Mouse (Mus musculus) stomach, embryonic 15.5 days (tissue): Measurements from ENCODE around the gene Plscr2. TPM values are rescaled to one million over a fixed set of nuclear protein-coding genes. Genes with fewer than 3 reads are reported as not detected.

Experiments used
- ATAC-seq: fragments of 200-750 bp; cut with Nextera tagmentation; 2 replicates; pipeline ENCODE4 v1.8.0; 2017; ENCODE audit warnings: low read depth, moderate number of reproducible peaks, moderate TSS enrichment; ENCODE audit not compliant: insufficient read depth, low FRiP score
- H3K27ac ChIP-seq: fragments of 300-500 bp; sonication (generic); 2 replicates; pipeline ENCODE4 v1.5.1; 2015; ENCODE audit warnings: mild to moderate bottlenecking, inconsistent platforms
- H3K27me3 ChIP-seq: fragments of 300-500 bp; sonication (generic); replicated peaks from 2 replicates; pipeline ENCODE4 v1.6.1; 2015; ENCODE audit warnings: inconsistent platforms
- H3K36me3 ChIP-seq: fragments of 300-500 bp; sonication (generic); 2 replicates; pipeline ENCODE4 v1.6.1; 2015; ENCODE audit warnings: inconsistent platforms
- H3K4me1 ChIP-seq: fragments of 300-500 bp; sonication (generic); 2 replicates; pipeline ENCODE4 v1.6.1; 2015; ENCODE audit warnings: inconsistent platforms
- H3K4me2 ChIP-seq: fragments of 300-500 bp; sonication (generic); 2 replicates; pipeline ENCODE4 v1.6.1; 2015; ENCODE audit warnings: mild to moderate bottlenecking, inconsistent platforms
- H3K4me3 ChIP-seq: fragments of 300-500 bp; sonication (generic); replicated peaks from 2 replicates; pipeline ENCODE4 v1.5.1; 2015; ENCODE audit warnings: inconsistent platforms
- H3K9ac ChIP-seq: fragments of 300-500 bp; sonication (generic); 2 replicates; pipeline ENCODE4 v1.6.1; 2015; ENCODE audit warnings: inconsistent platforms
- H3K9me3 ChIP-seq: fragments of 300-500 bp; sonication (generic); 2 replicates; pipeline ENCODE4 v1.6.1; 2016; ENCODE audit warnings: inconsistent platforms
- WGBS: fragments of 180-500 bp; shearing (Covaris S2); methylation state at CpG from one replicate; pipeline ENCODE4 v1.1.7; 2015; 5-methylcytosine and 5-hydroxymethylcytosine counted together
- polyA plus RNA-seq: library from polyadenylated mRNA; unstranded; fragments of >200 nt; fragmentation: Nextera tagmentation; extraction: Ambion mirVana; gene quantifications from 2 replicates; pipeline ENCODE4 v1.2.1, GENCODE M21; 2015

Gene Plscr2
- polyA plus RNA-seq, 1 experiment from 2014 or later = 1.6 TPM

DNA sequence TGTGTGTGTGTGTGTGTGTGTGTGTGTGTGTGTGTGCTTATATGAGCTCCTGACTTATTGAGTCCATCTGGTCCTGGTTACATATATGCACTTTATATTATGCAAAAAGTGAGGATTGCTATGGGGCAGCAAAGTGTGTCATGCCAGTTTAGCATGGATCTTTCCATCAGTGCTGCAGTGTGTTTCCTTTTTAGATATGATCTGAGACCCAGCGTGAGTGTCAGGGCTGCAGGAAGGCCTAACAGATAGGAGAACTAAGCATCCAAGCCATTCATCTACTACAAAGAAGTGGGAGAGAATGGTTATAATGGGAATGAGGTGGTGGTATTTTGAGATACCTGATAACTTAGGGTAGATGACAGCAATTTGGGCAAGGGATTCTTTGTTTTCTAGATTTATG is 4.6 kb downstream of the Plscr2 start:
- no peaks in the 10 kb centered on the region for H3K9me3 ChIP-seq
- ATAC-seq = no peak
- no peak overlapping the region for H3K4me2 ChIP-seq
- no peaks in the 10 kb centered on the region for H3K27me3 ChIP-seq
- H3K27ac ChIP-seq = no peak overlapping the region
- H3K4me1 ChIP-seq = no peaks in the 10 kb centered on the region
- WGBS = 76% methylated on average over 1 of the region's 1 CpGs
- no peak overlapping the region for H3K9ac ChIP-seq
- H3K36me3 ChIP-seq = no peaks in the 10 kb centered on the region
- no peak overlapping the region for H3K4me3 ChIP-seq

DNA sequence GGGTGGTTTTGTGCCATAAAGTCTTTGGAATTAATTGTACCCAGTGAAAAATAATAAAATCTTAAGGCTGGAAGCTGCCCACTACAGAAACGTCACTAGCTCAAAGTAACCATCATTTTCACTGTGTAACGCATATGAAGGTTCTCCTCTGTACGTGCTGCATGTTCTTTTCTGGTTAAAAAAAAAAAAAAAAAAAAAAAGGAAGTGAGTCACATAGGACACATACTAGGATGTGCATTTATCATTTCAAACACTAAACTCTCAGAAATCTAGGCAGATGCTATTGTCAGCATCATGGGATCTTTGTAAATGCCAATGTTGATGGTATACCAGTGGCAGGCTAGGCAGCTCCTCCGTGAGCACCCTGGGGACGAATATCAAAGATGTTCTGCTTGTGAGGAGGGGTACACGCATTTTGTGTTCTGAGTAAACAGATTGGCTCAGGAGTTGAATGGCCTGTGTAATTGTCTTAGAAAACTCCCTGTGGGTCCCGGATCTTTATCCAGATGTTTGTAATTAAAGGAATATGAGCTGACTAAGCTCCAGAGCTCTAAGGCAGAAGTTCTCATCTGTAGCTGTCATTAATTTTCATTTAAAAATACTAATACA is 7.3 kb downstream of the Plscr2 start:
- Histone ChIP-seq H3K4me1 (no peaks in the 10 kb centered on the region), H3K9ac (no peak overlapping the region), H3K27me3 (no peaks in the 10 kb centered on the region), H3K4me3 (no peak overlapping the region), H3K36me3 (no peaks in the 10 kb centered on the region), H3K9me3 (no peaks in the 10 kb centered on the region), H3K4me2 (no peak overlapping the region), H3K27ac (no peak overlapping the region)
- WGBS = 50% methylated on average over 7 of the region's 7 CpGs
- no peak for ATAC-seq

DNA sequence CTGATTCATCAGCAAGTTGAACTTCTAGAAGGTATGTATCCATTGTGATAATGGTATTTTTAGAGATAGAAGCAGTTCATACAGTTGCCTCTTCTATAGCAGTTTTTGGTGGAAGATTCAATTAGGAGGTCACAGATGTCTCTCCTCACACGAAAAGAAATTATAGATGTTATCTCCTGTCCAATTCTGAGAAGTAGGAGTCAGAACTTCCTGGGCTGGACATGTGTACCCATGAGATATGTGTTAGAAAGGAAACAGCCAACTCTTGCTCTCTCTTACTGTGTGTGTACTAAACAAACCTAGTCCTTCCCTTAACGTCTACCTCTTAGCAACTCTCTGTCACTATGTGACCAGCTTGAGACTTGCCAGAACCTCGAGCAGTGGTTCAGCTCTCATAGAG is 14.3 kb downstream of the Plscr2 start:
- H3K9ac ChIP-seq = no peak overlapping the region

DNA sequence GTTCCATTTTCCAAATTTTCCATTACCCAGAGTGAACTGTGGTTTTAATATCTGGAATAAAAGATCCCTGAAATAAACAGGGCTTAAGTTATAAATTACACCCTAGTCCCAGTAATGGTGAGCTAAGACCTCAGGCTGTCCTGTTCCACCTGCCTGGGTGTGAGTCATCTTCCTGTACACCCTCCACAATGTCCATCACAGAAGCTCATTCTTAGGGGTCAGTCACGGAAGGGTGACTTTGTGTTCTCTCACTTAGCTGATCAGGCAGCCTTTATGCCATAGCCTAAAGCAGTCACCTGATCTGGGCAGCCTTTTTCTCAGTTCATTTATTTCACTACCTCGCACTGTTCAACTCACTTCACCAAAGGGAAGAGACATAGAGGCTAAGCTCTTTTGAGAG is 16.8 kb downstream of the Plscr2 start:
- Histone ChIP-seq H3K4me3 (no peak overlapping the region), H3K27me3 (no peaks in the 10 kb centered on the region), H3K36me3 (no peaks in the 10 kb centered on the region), H3K27ac (no peak overlapping the region), H3K9me3 (no peaks in the 10 kb centered on the region), H3K4me2 (no peak overlapping the region), H3K4me1 (no peaks in the 10 kb centered on the region), H3K9ac (no peak overlapping the region)
- WGBS = 74% methylated on average over 2 of the region's 2 CpGs
- no peak for ATAC-seq

More for the DNA sequence above, 14.3 kb downstream of the Plscr2 start:
- Histone ChIP-seq H3K9me3 (no peaks in the 10 kb centered on the region), H3K27ac (no peak overlapping the region), H3K4me2 (no peak overlapping the region), H3K4me1 (no peaks in the 10 kb centered on the region), H3K36me3 (no peaks in the 10 kb centered on the region), H3K4me3 (no peak overlapping the region), H3K27me3 (no peaks in the 10 kb centered on the region)
- ATAC-seq = no peak
- 56% methylated on average over 3 of the region's 3 CpGs for WGBS

DNA sequence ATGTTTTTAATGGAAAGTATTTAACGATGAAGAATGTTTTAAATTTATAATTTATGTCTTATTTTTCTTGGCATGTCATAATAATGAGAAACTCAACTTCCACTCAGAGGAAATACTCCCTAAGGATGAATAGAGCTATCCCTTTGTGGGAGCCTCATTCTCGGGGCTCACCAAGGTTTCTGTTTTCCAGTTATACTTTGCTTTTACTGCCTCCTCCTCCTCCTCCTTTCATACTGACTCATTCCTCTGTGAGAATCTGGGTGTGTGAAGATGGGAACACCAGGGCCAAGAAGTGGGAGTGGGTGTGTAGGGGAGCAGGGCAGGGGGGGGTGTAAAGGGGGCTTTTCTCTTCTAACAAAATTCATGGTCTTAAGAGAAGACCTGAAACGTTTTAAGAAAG is 17.5 kb downstream of the Plscr2 start:
- ATAC-seq = no peak
- H3K4me2 ChIP-seq = no peak overlapping the region
- 55% methylated on average over 3 of the region's 3 CpGs for WGBS
- no peaks in the 10 kb centered on the region for H3K9me3 ChIP-seq
- H3K27me3 ChIP-seq = no peaks in the 10 kb centered on the region
- no peak overlapping the region for H3K4me3 ChIP-seq
- H3K9ac ChIP-seq = no peak overlapping the region
- no peaks in the 10 kb centered on the region for H3K4me1 ChIP-seq
- H3K27ac ChIP-seq = no peak overlapping the region
- H3K36me3 ChIP-seq = no peaks in the 10 kb centered on the region

DNA sequence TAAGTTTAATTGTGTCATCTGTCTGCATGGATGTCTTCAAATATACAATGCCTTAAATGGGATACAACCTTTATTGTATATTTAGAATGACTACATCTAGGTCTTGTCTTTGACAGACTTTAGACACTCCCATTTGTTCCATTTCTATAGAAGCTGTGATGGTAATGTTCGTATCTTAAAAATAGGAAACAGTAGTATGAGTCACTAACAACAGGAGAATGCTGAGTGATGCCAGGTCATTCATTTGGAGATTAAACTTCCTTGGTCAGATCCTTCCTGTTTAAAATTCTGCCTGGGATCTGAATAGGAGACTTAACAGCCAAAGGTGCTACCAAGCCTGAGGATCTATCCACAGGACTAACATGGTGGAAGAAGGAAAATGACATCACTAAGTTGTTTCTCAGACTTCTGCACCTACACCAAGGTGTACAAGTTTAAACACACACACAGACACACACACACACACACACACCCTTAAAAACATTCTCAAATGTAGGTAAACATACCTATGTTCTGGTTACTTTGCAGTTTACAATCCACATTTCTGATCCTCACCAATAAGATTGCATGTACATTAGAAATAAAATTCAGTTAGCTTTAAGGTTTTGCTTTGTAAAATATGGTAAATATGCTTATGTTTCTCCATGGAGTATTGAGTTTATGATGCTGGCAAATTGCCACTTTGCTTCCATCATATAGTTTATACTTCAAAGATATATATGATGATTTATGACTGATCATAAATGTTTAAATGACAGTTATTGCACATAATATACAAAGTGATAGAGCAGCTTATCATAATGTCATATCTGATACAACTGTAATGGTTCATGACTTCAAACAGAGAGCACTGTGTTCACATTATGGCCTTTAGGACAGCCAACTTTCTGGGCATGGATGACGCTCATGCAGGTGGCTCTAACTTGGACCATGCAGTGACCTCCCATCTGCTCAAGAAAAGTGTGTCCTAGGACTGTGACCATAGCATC is 18.5 kb downstream of the Plscr2 start:
- H3K4me2 ChIP-seq = no peak overlapping the region
- no peak for ATAC-seq
- H3K4me1 ChIP-seq = no peaks in the 10 kb centered on the region
- H3K27ac ChIP-seq = no peak overlapping the region
- no peaks in the 10 kb centered on the region for H3K9me3 ChIP-seq
- H3K4me3 ChIP-seq = no peak overlapping the region
- no peak overlapping the region for H3K9ac ChIP-seq
- 85% methylated on average over 2 of the region's 2 CpGs for WGBS
- no peaks in the 10 kb centered on the region for H3K36me3 ChIP-seq
- H3K27me3 ChIP-seq = no peaks in the 10 kb centered on the region

DNA sequence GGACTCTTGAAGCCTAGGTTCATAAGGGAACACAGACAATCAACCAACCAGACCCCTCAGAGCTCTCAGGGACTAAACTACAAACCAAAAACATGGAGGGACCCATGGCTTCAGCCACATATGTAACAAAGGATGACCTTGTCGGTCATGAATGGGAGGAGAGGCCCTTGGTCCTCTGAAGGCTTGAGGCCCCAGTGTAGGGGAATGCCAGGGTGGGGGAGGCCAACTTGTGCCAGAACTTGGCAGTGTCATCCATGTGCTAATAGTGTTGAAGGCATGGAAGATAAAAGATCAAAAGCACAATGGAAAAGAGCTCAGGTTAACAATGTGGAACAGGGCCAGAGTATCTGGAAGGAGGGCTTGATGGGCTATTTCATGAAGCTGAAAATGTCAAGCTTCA is 22.9 kb downstream of the Plscr2 start:
- no peak overlapping the region for H3K9ac ChIP-seq
- H3K4me1 ChIP-seq = no peaks in the 10 kb centered on the region
- no peak overlapping the region for H3K4me3 ChIP-seq
- H3K9me3 ChIP-seq = no peaks in the 10 kb centered on the region
- no peaks in the 10 kb centered on the region for H3K36me3 ChIP-seq
- no peaks in the 10 kb centered on the region for H3K27me3 ChIP-seq
- no peak overlapping the region for H3K4me2 ChIP-seq
- 72% methylated on average over 1 of the region's 1 CpGs for WGBS
- H3K27ac ChIP-seq = no peak overlapping the region
- no peak for ATAC-seq

DNA sequence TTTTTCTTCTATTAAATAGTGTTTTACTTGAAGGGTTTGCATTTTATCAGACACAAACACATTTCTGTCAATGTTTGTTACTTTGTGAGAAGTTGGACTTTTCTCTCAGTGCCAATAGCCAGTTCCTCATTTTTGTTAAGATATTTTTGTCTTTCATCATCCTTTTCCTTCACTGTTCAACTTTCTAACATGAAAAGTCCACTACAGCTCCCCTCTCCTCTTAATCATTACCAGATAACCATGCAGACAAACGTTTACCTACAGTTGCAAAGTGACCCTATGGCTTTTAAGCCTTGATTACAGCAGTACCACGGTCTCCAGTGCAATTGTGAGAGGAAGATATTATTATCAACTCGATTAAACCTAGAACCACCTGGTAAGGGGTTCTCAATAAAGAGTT is 25.8 kb downstream of the Plscr2 start:
- Histone ChIP-seq H3K9me3 (no peaks in the 10 kb centered on the region), H3K27ac (no peak overlapping the region), H3K36me3 (no peaks in the 10 kb centered on the region), H3K4me1 (no peaks in the 10 kb centered on the region), H3K9ac (no peak overlapping the region), H3K27me3 (no peaks in the 10 kb centered on the region), H3K4me3 (no peak overlapping the region), H3K4me2 (no peak overlapping the region)
- ATAC-seq = no peak
- 49% methylated on average over 3 of the region's 3 CpGs for WGBS

DNA sequence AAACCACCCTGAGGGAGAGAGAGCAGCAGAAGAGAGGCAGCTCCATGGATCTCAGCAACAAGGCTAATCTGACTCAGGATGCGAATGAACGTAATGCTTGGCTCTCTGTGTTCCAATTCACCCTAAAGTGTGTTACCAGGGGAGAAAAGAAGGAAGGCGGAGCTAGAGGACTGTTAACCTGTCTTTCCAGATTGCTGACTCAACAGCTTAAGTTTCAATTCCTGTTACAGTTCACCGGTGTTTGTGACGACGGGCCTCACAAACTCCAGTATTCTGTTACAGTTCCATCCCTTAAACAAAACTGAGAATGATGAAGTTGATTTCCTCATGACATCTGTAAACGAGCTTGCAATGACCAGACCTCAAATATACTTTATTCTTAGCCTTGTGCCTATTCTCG is 29.7 kb downstream of the Plscr2 start:
- Histone ChIP-seq H3K4me3 (no peak overlapping the region), H3K27me3 (no peaks in the 10 kb centered on the region), H3K4me2 (no peak overlapping the region), H3K4me1 (no peaks in the 10 kb centered on the region), H3K9me3 (no peaks in the 10 kb centered on the region), H3K27ac (no peak overlapping the region), H3K9ac (no peak overlapping the region), H3K36me3 (no peaks in the 10 kb centered on the region)
- no peak for ATAC-seq
- 71% methylated on average over 8 of the region's 8 CpGs for WGBS

DNA sequence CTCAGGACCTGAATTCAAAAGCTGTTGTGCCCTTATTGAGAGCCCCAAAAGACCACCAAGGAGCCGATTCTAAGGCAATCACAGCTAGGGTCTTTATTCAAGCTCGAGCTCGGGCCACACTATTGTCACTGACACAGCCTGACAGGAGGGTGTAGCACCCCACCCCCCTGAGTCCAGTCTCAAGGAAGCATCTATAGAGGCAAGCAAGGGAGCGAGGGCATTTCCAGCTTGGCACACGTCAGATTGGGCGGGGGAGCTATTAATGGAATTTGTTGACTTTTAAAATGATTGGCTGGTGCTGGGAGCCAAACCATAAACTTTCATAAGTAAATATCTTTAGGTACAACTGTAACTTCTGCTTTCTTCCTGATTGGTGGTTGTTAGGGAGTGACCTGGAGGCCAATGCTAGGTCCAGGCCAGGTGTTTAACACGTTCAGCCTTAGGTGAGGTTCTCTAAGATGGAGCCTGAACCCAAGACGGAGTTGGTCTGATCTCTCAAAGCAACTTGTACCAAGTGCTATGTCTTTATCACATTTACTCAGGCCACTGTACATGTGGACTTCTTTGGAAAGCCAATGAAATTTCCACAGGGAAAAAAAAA is 30.3 kb downstream of the Plscr2 start:
- Histone ChIP-seq H3K9me3 (no peaks in the 10 kb centered on the region), H3K27ac (no peak overlapping the region), H3K4me2 (no peak overlapping the region), H3K4me1 (no peaks in the 10 kb centered on the region), H3K9ac (no peak overlapping the region), H3K36me3 (no peaks in the 10 kb centered on the region), H3K4me3 (no peak overlapping the region), H3K27me3 (no peaks in the 10 kb centered on the region)
- no peak for ATAC-seq
- WGBS = 81% methylated on average over 8 of the region's 8 CpGs

DNA sequence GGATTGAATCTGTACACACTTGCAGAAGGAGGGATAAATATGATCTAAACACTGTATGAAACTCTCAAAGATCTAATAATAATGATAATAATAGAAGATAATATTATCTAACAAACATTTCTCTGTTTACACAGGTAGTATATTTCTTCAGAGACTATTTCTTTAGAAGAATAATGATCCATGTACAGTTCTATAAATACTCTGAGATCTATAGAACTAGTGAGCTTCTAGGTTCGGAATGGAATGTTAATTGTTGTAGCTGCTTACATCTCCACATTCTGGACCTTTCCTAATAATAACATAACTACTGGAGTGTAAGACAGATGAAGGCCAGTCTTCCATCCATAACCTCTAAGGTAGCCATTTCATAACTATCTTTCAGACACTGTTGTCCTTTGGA is 33.7 kb downstream of the Plscr2 start, which contains the start of gene 1700057G04Rik:
TSS of gene 1700057G04Rik (plus strand) at position 301 of the 400 bp plus-strand sequence.
- no peak within 1 kb of the TSS for H3K9ac ChIP-seq
- H3K27me3 ChIP-seq = no peaks in the 10 kb centered on the region
- no peak within 1 kb of the TSS for H3K4me3 ChIP-seq
- no peaks in the 10 kb centered on the region for H3K9me3 ChIP-seq
- H3K4me2 ChIP-seq = no peak within 1 kb of the TSS
- H3K36me3 ChIP-seq = no peaks in the 10 kb centered on the region
- 67% methylated on average over 1 of the region's 1 CpGs for WGBS
- ATAC-seq = no peak
- no peaks in the 10 kb centered on the region for H3K4me1 ChIP-seq
- no peak within 1 kb of the TSS for H3K27ac ChIP-seq

DNA sequence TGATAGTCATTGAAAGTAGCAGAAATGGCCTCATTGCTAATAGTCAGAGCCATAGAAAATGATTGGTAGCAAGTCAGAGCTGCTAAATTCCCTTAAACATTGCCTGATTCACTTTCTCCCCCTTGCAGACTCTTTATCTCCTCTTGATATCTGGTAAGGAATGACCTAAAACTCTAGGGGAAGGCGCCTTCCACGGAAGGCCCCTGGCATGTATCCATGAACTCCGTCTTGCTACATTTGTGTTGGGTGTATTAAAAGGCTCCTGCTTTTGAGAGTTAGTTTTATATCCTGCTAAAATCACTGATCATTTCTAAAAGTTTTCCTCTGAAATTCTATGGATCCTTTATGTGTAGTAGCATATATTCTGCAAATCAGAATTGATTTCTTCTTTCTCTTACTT is 41.4 kb downstream of the Plscr2 start:
- H3K9ac ChIP-seq = no peak overlapping the region
- 61% methylated on average over 3 of the region's 3 CpGs for WGBS

More for the DNA sequence above, 41.4 kb downstream of the Plscr2 start:
- Histone ChIP-seq H3K4me2 (no peak overlapping the region), H3K27me3 (no peaks in the 10 kb centered on the region), H3K36me3 (no peaks in the 10 kb centered on the region), H3K4me3 (no peak overlapping the region), H3K27ac (no peak overlapping the region), H3K9me3 (no peaks in the 10 kb centered on the region), H3K4me1 (no peaks in the 10 kb centered on the region)
- no peak for ATAC-seq
